In genomic region chr2:45859901-45860331, GRCm38 (mm10) we compare ENCODE assay signal across 12 mouse cellular contexts.
DNase-seq lines count a peak whose midpoint lies in the region; ATAC-seq lines count a peak whose summit lies in the region.
"Had no signal": no experiment of that assay in that cellular context is flagged by ENCODE, and none has a peak within 500 bp of the region (broad histone marks: within the 10 kb centered on the region; RNA-seq: fewer than 3 reads in every experiment).

No protein-coding gene starts in this region.

- H3K9ac ChIP-seq in kidney, embryonic 16.5 days (replicated peaks; ENCODE audit: low read length): no peak overlapping the region
- no peak overlapping the region for H3K9ac ChIP-seq in midbrain, embryonic 13.5 days (replicated peaks)
- H3K9ac ChIP-seq: heart, embryonic 13.5 days; liver, embryonic 14.5 days; neural tube, embryonic 12.5 days had no signal

- no peaks in the 10 kb centered on the region for H3K4me1 ChIP-seq in kidney, embryonic 16.5 days (ENCODE audit: insufficient read depth, low read length)
- no peaks in the 10 kb centered on the region for H3K4me1 ChIP-seq in midbrain, embryonic 13.5 days (replicated peaks)
- H3K4me1 ChIP-seq: heart, embryonic 13.5 days; neural tube, embryonic 12.5 days had no signal

- no peak overlapping the region for H3K4me3 ChIP-seq in kidney, embryonic 16.5 days (ENCODE audit: low read length)
- H3K4me3 ChIP-seq in midbrain, embryonic 13.5 days (replicated peaks): no peak overlapping the region
- H3K4me3 ChIP-seq: heart, embryonic 13.5 days; neural tube, embryonic 12.5 days had no signal

- no peaks in the 10 kb centered on the region for H3K27me3 ChIP-seq in kidney, embryonic 16.5 days (ENCODE audit: insufficient read depth, low read length)
- no peaks in the 10 kb centered on the region for H3K27me3 ChIP-seq in midbrain, embryonic 13.5 days
- H3K27me3 ChIP-seq: heart, embryonic 13.5 days; neural tube, embryonic 12.5 days had no signal

- no peaks in the 10 kb centered on the region for H3K9me3 ChIP-seq in kidney, embryonic 16.5 days (ENCODE audit: low read length)
- H3K9me3 ChIP-seq in midbrain, embryonic 13.5 days: no peaks in the 10 kb centered on the region
- H3K9me3 ChIP-seq: heart, embryonic 13.5 days; neural tube, embryonic 12.5 days had no signal

- WGBS in kidney, embryonic 16.5 days: 68% methylated on average over 4 of the region's 4 CpGs
- 89% methylated on average over 4 of the region's 4 CpGs for WGBS in midbrain, embryonic 13.5 days

- H3K36me3 ChIP-seq in kidney, embryonic 16.5 days (ENCODE audit: insufficient read depth, low read length): no peaks in the 10 kb centered on the region
- H3K36me3 ChIP-seq in midbrain, embryonic 13.5 days: no peaks in the 10 kb centered on the region
- H3K36me3 ChIP-seq: heart, embryonic 13.5 days; neural tube, embryonic 12.5 days had no signal

- no peak overlapping the region for H3K27ac ChIP-seq in kidney, embryonic 16.5 days (ENCODE audit: low read length)
- H3K27ac ChIP-seq in midbrain, embryonic 13.5 days: no peak overlapping the region
- H3K27ac ChIP-seq: heart, embryonic 13.5 days; liver, embryonic 14.5 days; neural tube, embryonic 12.5 days had no signal

- H3K4me2 ChIP-seq in kidney, embryonic 16.5 days (replicated peaks; ENCODE audit: low read depth, low read length): no peak overlapping the region
- H3K4me2 ChIP-seq in midbrain, embryonic 13.5 days (replicated peaks): no peak overlapping the region
- H3K4me2 ChIP-seq: heart, embryonic 13.5 days; neural tube, embryonic 12.5 days had no signal

- peak; percentile 59; the same call in 1 of the 2 replicates for ATAC-seq in kidney, embryonic 16.5 days (ENCODE audit: low FRiP score, low TSS enrichment)
- ATAC-seq in midbrain, embryonic 13.5 days: no peak
- ATAC-seq: intestine, postnatal 0 days had no signal

- intact Hi-C loops in gastrocnemius, postnatal 36 days (cut with DNase I): no loop called here

- peak; percentile 7 to 73 for DNase-seq in layer of hippocampus, adult 18-20 months (ENCODE audit: low spot score in 2 of 2)
- DNase-seq in layer of hippocampus, postnatal 25 days (ENCODE audit: extremely low spot score in 1 of 2, low spot score in 1 of 2): no peak
- peak; percentile 20 to 39 for DNase-seq in cerebellum, postnatal 10 days
- DNase-seq in lung, postnatal 25 days (ENCODE audit: low spot score): peak; percentile 39
- no peak for DNase-seq in natural killer cell, adult 2 months (ENCODE audit: low spot score in 2 of 2)
- DNase-seq in gastrocnemius, postnatal 36 days: no peak

Comparison
In these comparisons a context has a peak if more than half of its experiments do, and no peak if none do; other contexts are left out.
1. DNase-seq: peak in layer of hippocampus, adult 18-20 months (2 of 2), cerebellum, postnatal 10 days (2 of 2) and lung, postnatal 25 days (single experiment); none in layer of hippocampus, postnatal 25 days (0 of 2), natural killer cell, adult 2 months (0 of 2) and gastrocnemius, postnatal 36 days (0 of 2).